Mouse (Mus musculus): ENCODE results near the gene Ptgis. TPM values are rescaled to one million over a fixed set of nuclear protein-coding genes. Genes with fewer than 3 reads are reported as not detected.

Ptgis gene
- polyA plus RNA-seq, 1 experiment from 2014 or later: 2.7 TPM

DNA sequence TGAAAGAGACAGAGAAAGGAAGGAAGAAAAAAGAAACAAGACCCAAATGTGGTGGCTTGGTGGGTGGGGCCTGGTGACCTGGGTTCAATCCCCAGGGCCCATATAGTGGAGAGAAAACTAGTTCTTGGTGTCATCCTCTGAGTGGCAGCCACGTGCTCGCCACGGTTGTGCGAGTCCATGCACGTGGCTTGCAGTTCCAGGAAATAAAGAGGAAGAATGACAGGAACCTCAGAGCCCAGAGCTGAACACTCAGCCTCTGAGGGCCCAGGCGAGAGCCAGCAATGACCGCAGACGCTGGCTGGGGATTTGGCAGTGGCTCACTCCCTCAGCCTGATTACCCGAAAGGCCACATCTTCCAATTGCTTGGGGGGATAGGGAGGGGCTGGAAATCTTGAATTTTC is 30.7 kb upstream of the Ptgis start:
- no peaks in the 10 kb centered on the region for H3K36me3 ChIP-seq
- ATAC-seq (replicated peaks): no peak
- H3K9ac ChIP-seq (replicated peaks): no peak overlapping the region
- no peaks in the 10 kb centered on the region for H3K9me3 ChIP-seq
- no peaks in the 10 kb centered on the region for H3K27me3 ChIP-seq
- 89% methylated on average over 9 of the region's 9 CpGs for whole genome bisulfite sequencing
- H3K4me2 ChIP-seq (replicated peaks): no peak overlapping the region
- H3K27ac ChIP-seq (replicated peaks): no peak overlapping the region
- H3K4me1 ChIP-seq: no peaks in the 10 kb centered on the region
- H3K4me3 ChIP-seq: no peak overlapping the region

DNA sequence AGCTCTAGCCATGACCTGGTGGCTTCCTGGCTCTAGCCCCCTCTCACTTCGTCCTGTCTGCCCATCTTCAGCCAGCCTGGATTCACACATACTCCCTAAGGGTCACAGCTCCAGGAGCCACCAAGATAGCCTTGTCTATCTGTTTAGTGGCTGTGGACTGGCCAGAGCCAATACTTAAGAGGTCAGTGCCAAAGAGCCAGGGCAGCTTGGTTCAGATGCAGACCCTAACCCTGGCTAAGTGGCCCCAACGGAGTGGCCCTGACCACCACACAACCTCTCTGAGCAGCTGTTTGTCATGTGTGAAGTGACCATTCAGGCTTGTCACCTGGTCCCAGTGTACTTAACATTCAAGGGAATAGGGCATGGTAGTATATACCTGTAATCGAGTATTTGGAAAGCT is 30.1 kb upstream of the Ptgis start:
- H3K4me1 ChIP-seq: no peaks in the 10 kb centered on the region
- WGBS: 90% methylated on average over 3 of the region's 3 CpGs
- no peak for ATAC-seq (replicated peaks)
- no peak overlapping the region for H3K4me2 ChIP-seq (replicated peaks)
- no peak overlapping the region for H3K4me3 ChIP-seq
- H3K36me3 ChIP-seq: no peaks in the 10 kb centered on the region
- H3K27me3 ChIP-seq: no peaks in the 10 kb centered on the region
- no peaks in the 10 kb centered on the region for H3K9me3 ChIP-seq
- H3K27ac ChIP-seq (replicated peaks): no peak overlapping the region
- H3K9ac ChIP-seq (replicated peaks): no peak overlapping the region

DNA sequence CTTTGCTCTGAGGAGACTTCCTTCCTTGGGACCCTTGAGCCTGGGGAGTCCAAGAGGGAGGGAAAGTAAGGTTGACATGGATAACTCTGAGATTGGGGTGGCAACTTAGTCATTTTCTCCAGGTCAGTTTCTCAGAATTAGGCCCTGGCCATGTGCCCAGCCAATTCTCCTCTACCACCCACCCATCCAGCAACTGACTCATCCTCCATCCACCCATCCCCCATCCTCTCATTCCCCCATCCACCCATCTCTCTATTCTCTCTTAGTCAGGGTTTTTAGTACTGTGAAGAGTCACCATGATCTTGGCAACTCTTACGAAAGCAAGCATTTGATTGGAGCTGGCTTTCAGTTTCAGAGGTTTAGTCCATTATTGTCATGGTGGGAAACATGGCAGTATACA is 28.3 kb upstream of the Ptgis start:
- H3K27me3 ChIP-seq: no peaks in the 10 kb centered on the region
- H3K4me2 ChIP-seq (replicated peaks): no peak overlapping the region
- no peaks in the 10 kb centered on the region for H3K4me1 ChIP-seq
- no peaks in the 10 kb centered on the region for H3K9me3 ChIP-seq
- no peak overlapping the region for H3K27ac ChIP-seq (replicated peaks)
- WGBS: 89% methylated on average over 1 of the region's 1 CpGs
- H3K9ac ChIP-seq (replicated peaks): no peak overlapping the region
- H3K36me3 ChIP-seq: no peaks in the 10 kb centered on the region
- ATAC-seq (replicated peaks): no peak
- H3K4me3 ChIP-seq: no peak overlapping the region

DNA sequence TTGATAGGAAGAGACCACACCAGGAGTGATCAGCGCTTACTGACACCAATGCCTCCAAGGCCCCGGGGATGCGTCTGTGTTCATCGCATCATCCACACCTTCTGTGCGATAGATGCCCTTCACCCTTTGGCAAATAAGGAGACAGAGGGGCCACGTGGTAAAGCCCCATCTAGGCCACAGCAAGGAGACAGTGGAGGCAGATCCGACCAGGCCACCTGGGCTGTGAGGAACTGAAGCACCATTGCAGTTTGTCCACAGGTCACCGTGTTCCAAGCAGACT is 27.9 kb upstream of the Ptgis start:
- no peaks in the 10 kb centered on the region for H3K9me3 ChIP-seq
- no peaks in the 10 kb centered on the region for H3K27me3 ChIP-seq
- no peaks in the 10 kb centered on the region for H3K4me1 ChIP-seq
- H3K4me2 ChIP-seq (replicated peaks): no peak overlapping the region
- no peak overlapping the region for H3K27ac ChIP-seq (replicated peaks)
- H3K36me3 ChIP-seq: no peaks in the 10 kb centered on the region
- WGBS: 89% methylated on average over 8 of the region's 8 CpGs
- no peak overlapping the region for H3K9ac ChIP-seq (replicated peaks)
- no peak for ATAC-seq (replicated peaks)
- no peak overlapping the region for H3K4me3 ChIP-seq

DNA sequence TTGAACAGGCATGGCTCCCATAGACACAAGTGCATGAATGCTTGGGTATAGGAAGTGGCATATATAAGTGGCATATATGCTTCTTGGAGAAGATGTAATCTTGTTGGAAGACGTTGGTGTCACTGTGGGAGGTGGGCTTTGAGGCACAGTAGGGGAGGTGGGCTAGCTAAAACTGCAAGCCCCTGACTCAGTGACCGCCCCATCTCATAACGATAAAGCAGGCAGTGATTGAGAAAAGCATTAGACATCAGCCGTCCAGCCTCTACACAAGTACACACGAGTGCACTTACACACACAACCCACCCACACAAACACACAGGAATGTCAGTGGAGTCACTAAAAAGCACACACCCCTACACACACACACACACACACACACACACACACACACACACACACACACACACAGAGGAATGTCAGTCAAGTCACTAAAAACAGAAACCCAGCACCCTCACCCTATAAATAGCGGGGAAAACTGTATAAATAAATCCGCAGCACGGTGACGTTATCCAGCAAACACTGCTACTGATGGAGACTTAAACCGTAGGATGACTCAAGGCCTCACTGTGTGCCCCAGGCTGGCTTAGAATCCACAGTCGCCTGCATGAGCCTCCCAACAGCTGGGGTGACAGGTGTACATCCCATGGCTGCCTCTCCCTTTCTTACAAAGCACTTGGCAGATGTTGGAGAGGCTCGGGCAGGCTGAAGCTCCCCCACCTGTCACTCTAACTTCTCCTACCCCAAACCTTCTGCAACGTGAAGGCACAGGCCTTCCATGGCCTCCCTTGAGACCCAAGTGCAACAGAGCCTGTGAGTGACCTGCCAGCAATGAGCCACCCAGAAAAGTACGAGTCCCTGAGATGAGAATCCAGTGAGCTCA is 27.4 kb upstream of the Ptgis start:
- no peak overlapping the region for H3K4me2 ChIP-seq (replicated peaks)
- no peak overlapping the region for H3K27ac ChIP-seq (replicated peaks)
- no peaks in the 10 kb centered on the region for H3K27me3 ChIP-seq
- H3K9me3 ChIP-seq: no peaks in the 10 kb centered on the region
- no peak overlapping the region for H3K4me3 ChIP-seq
- H3K9ac ChIP-seq (replicated peaks): no peak overlapping the region
- no peaks in the 10 kb centered on the region for H3K36me3 ChIP-seq
- no peaks in the 10 kb centered on the region for H3K4me1 ChIP-seq
- 80% methylated on average over 14 of the region's 14 CpGs for WGBS
- ATAC-seq (replicated peaks): no peak

DNA sequence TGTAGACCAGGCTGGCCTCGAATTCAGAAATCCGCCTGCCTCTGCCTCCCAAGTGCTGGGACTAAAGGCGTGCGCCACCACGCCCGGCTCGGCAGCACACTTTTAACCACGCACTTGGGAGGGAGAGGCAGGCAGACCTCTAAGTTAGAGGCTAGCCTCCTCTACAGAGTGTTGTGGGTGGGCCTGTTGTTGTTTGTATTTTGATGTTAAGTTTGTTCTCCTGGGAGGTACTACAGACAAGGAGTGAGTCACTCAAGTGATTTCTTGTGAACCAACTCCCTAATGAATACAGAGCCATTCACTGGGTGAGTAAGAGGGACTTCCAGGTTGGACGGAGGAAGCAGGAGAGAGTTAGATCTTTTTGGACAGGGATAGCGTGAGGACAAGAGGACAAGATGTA is 25.8 kb upstream of the Ptgis start:
- Histone ChIP-seq H3K4me1 (no peaks in the 10 kb centered on the region), H3K27me3 (no peaks in the 10 kb centered on the region), H3K4me3 (no peak overlapping the region), H3K9ac (replicated peaks) (no peak overlapping the region), H3K27ac (replicated peaks) (no peak overlapping the region), H3K4me2 (replicated peaks) (no peak overlapping the region), H3K36me3 (no peaks in the 10 kb centered on the region), H3K9me3 (no peaks in the 10 kb centered on the region)
- 93% methylated on average over 10 of the region's 10 CpGs for WGBS
- ATAC-seq (replicated peaks): no peak

DNA sequence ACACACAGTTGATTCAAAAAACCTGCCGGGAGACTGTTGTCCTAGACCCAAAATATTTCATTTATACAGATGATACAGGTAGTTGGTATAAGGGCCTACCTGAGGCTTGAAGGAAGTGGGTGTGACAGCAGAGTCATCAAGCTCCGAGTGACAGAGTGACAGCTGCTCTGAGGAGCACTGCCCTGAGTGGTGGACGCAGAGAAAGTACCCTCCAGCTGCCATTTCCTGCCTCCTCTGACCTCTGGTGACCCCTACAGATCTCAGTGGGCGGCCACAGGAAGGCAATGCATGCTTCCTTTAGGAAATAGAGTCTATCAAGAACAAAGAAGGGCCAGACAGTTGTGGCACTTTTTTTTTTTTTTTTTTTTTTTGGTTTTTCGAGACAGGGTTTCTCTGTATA is 25.4 kb upstream of the Ptgis start:
- 66% methylated on average over 5 of the region's 5 CpGs for WGBS

DNA sequence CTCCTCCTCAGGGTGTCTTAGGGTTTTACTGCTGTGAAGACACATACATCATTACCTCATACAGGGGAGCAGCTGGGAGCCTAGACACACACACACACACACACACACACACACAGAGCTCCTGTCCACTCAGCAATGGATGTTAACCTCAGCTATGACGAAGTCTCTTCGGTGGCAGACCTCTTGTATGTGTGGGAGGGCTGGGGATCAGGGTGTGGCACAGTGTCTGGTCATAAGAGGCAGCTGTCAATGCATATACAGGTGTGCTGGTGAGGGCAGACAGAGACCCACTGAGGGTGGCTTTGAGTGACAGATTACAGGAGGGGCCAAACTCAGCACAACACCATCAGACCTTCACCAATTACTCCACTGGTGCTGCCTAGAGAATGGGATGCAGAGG is 24.6 kb upstream of the Ptgis start:
- no peak for ATAC-seq (replicated peaks)
- Histone ChIP-seq H3K4me1 (no peaks in the 10 kb centered on the region), H3K27ac (replicated peaks) (no peak overlapping the region), H3K9ac (replicated peaks) (no peak overlapping the region), H3K27me3 (no peaks in the 10 kb centered on the region), H3K4me3 (no peak overlapping the region), H3K4me2 (replicated peaks) (no peak overlapping the region), H3K36me3 (no peaks in the 10 kb centered on the region), H3K9me3 (no peaks in the 10 kb centered on the region)
- 90% methylated on average over 2 of the region's 2 CpGs for WGBS

More for the DNA sequence above, 25.4 kb upstream of the Ptgis start:
- Histone ChIP-seq H3K4me3 (no peak overlapping the region), H3K9me3 (no peaks in the 10 kb centered on the region), H3K27ac (replicated peaks) (no peak overlapping the region), H3K4me2 (replicated peaks) (no peak overlapping the region), H3K36me3 (no peaks in the 10 kb centered on the region), H3K27me3 (no peaks in the 10 kb centered on the region), H3K4me1 (no peaks in the 10 kb centered on the region), H3K9ac (replicated peaks) (no peak overlapping the region)
- ATAC-seq (replicated peaks): no peak

DNA sequence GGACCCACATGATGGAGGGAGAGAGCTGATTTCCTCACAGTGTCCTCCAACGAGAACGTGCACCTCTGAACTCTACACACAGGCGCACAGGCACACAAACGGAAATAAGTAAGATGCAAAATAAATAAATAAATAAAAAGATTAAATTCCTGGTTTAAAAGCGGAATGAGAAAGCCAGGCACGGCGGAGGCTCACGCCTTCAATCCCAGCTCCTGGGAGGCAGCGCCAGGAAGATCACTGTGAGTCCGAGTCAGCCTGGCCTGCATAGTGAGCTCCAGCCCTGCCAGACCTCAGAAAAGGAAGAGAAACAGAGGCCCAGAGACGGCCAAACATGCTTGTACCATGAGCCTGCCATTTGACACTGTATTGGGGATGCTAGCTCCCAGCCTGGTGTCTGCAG is 23.5 kb upstream of the Ptgis start:
- no peak overlapping the region for H3K4me3 ChIP-seq
- no peak overlapping the region for H3K9ac ChIP-seq (replicated peaks)
- no peak overlapping the region for H3K4me2 ChIP-seq (replicated peaks)
- no peaks in the 10 kb centered on the region for H3K27me3 ChIP-seq
- 89% methylated on average over 11 of the region's 11 CpGs for WGBS
- no peaks in the 10 kb centered on the region for H3K9me3 ChIP-seq
- no peaks in the 10 kb centered on the region for H3K36me3 ChIP-seq
- H3K4me1 ChIP-seq: no peaks in the 10 kb centered on the region
- no peak for ATAC-seq (replicated peaks)
- H3K27ac ChIP-seq (replicated peaks): no peak overlapping the region

DNA sequence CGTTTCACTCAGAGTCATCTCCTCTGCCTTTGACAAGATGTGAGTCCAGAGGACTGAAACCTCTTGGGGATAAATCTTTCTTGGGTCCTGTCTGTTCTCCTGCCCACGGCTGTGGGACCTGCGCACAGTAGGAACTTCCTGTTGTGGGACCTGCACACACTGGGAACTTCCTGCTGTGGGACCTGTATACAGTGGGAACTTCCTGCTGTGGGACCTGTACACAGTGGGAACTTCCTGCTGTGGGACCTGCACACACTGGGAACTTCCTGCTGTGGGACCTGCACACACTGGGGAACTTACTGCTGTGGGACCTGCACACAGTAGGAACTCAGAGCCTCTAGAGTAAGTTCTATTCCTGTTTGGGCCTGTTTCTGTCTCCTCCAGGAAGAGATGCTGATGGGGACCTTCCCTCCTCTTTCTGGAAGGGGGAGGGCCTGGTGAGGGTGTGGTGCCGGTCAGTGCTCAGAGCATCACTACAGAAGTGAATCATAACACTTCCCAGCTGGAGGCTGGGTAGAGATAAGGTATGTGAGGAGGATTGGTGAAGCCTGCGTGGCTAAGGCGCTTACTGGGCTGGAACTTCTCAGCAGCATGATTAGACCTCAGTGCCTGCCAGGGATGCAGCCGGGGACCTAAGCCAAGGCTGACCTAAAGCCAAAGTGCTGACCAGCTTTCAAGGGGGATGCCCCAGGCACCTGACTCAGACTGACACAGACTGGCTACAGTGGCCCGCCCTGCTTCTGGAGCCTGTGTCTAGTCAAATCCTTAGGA is 22.8 kb upstream of the Ptgis start:
- Histone ChIP-seq H3K27me3 (no peaks in the 10 kb centered on the region), H3K9me3 (no peaks in the 10 kb centered on the region), H3K4me1 (no peaks in the 10 kb centered on the region), H3K9ac (replicated peaks) (no peak overlapping the region), H3K4me3 (no peak overlapping the region), H3K36me3 (no peaks in the 10 kb centered on the region), H3K4me2 (replicated peaks) (no peak overlapping the region), H3K27ac (replicated peaks) (no peak overlapping the region)
- ATAC-seq (replicated peaks): no peak
- 93% methylated on average over 8 of the region's 8 CpGs for WGBS

DNA sequence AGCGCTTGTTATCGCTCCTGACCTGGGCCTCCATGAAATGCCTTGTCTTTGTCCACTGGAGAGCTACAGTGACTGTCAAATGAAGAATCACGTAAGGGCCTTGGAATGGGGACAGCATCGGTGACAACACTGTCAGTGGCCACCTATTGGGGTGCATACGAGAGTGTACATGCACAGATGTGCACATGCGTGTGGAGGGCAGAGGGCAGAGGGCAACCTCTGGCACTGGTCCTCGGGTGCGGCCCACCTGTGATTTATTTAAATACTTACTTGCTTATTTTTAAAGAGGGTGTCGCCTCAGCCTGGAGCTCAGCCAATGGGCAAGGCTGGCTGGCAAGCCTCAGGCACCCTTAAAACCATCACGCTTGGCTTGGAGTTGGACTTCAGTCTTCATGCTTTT is 22.0 kb upstream of the Ptgis start:
- no peaks in the 10 kb centered on the region for H3K9me3 ChIP-seq
- 88% methylated on average over 10 of the region's 10 CpGs for WGBS
- H3K4me3 ChIP-seq: no peak overlapping the region
- no peak overlapping the region for H3K9ac ChIP-seq (replicated peaks)
- no peaks in the 10 kb centered on the region for H3K27me3 ChIP-seq
- H3K27ac ChIP-seq (replicated peaks): no peak overlapping the region
- H3K36me3 ChIP-seq: no peaks in the 10 kb centered on the region
- ATAC-seq (replicated peaks): no peak
- no peaks in the 10 kb centered on the region for H3K4me1 ChIP-seq
- no peak overlapping the region for H3K4me2 ChIP-seq (replicated peaks)

DNA sequence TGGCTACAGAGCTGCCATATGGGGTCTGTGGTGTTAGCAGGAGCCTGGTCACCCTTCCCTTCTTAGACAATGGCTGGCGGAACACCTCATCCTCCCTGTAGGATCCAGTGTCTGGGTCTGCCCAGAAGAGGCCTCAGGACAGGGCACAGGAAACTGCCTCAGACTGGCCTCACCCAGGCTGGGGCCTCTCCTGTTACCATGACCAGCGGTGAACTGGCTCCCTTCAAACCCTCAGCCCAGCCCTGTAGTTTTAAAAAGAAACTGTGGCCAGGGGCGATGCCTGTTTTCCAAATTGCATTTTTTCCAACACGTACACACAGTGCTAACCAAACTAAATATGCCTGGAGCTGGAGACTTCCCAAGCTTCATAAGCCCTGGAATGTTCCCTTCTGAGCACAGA is 20.7 kb upstream of the Ptgis start:
- H3K4me2 ChIP-seq (replicated peaks): no peak overlapping the region
- H3K27ac ChIP-seq (replicated peaks): no peak overlapping the region
- ATAC-seq (replicated peaks): no peak
- no peaks in the 10 kb centered on the region for H3K36me3 ChIP-seq
- no peaks in the 10 kb centered on the region for H3K27me3 ChIP-seq
- H3K9me3 ChIP-seq: no peaks in the 10 kb centered on the region
- no peak overlapping the region for H3K4me3 ChIP-seq
- WGBS: 81% methylated on average over 4 of the region's 4 CpGs
- no peak overlapping the region for H3K9ac ChIP-seq (replicated peaks)
- no peaks in the 10 kb centered on the region for H3K4me1 ChIP-seq

DNA sequence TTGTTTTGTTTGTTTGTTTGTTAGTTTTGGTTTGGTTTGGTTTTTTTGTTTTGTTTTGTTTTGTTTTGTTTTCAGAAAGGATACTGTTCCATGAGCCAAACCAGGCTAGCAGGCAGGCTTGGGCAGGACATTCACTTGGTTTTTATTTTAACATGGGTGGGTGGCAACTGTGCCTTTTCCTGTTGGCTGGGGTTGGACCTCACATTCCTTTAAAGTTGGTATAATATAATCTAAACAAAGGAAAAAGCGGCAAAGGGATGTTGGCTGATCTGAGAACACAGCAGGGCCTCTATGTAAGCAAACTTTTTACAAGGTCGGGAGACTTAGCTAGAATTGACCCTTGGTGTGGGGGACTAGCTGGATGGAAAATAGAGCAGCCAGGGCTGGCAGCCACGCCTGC is 17.4 kb upstream of the Ptgis start:
- WGBS: 62% methylated on average over 3 of the region's 3 CpGs
- no peaks in the 10 kb centered on the region for H3K4me1 ChIP-seq
- H3K27me3 ChIP-seq: no peaks in the 10 kb centered on the region
- H3K27ac ChIP-seq (replicated peaks): no peak overlapping the region
- no peaks in the 10 kb centered on the region for H3K9me3 ChIP-seq
- H3K36me3 ChIP-seq: no peaks in the 10 kb centered on the region
- no peak for ATAC-seq (replicated peaks)
- H3K4me2 ChIP-seq (replicated peaks): no peak overlapping the region
- no peak overlapping the region for H3K4me3 ChIP-seq
- H3K9ac ChIP-seq (replicated peaks): no peak overlapping the region

Data from forebrain, embryonic 15.5 days (tissue).